Mouse (Mus musculus): ENCODE measurements at regions not wholly inside any gene's neighbourhood (a gene's known extent, or its start where the extent isn't known, plus 50 kb on each side); places are given as distances from the start of the nearest gene placed in this dataset.

- TF ChIP-seq CTCF (IDR thresholded peaks at IDR 0.05; ENCODE audit: insufficient read depth, low read depth, low read length): no peak
- no peak for TF ChIP-seq POLR2A (IDR thresholded peaks at IDR 0.05; ENCODE audit: insufficient read depth, low read depth, low read length)
Observed at GRCm38 (mm10) chr7:110705311-110706000, 62.5 kb upstream of the Ampd3 start.

Data from olfactory bulb, adult 2 months (tissue).